Mouse (Mus musculus): Measurements from ENCODE around the gene Ralbp1. TPM values are rescaled to one million over a fixed set of nuclear protein-coding genes. Genes with fewer than 3 reads are reported as not detected.
A peak's percentile ranks its signal among the peaks of the same experiment; 100 is the strongest.

The Ralbp1 gene
- total RNA-seq (2021): 10 to 100 TPM; 53.1 to 57.8 TPM

GRCm38 (mm10) chr17:65885697-65886529 is at the start of gene Ralbp1:
Gene Ralbp1, minus strand, starts transcription at chr17:65885798.
- peak; percentile 49 to 55 for DNase-seq (ENCODE audit: low spot score in 2 of 2)
- intact Hi-C loops (cut with DNase I): loop anchor here (1.0 kb wide), 1 partner anchor 64 kb away; no protein-coding TSS in a partner anchor

DNA sequence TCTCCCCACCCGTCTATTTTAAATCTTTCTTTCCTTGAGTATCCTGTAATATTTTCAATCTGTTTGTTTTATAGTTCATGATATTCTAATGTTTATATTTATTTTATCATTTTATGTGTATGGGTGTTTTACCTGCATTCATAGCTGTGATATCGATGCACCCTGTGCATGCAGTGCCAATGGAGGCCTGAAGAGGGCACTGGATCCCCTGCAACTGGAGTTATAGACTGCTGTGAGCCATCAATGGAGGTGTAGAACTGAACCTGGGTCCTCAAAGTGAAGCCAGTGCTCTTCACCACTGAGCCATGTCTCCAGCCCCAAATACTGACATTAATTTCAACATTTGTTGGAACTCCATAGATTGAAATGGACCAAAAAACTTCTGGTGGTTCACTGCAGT is 48.1 kb upstream of the Ralbp1 start:
- DNase-seq (ENCODE audit: low spot score in 2 of 2): no peak
- intact Hi-C loops (cut with DNase I): no loop called here

- no peak for DNase-seq (ENCODE audit: low spot score in 2 of 2)
- intact Hi-C loops (cut with DNase I): no loop called here
Measured at GRCm38 (mm10) chr17:65931525-65931924, 45.9 kb upstream of the Ralbp1 start.

GRCm38 (mm10) chr17:65930960-65931359 is 45.4 kb upstream of the Ralbp1 start:
- intact Hi-C loops (cut with DNase I): no loop called here
- DNase-seq (ENCODE audit: low spot score in 2 of 2): peak; percentile 65 to 94

GRCm38 (mm10) chr17:65930158-65930826 is 44.7 kb upstream of the Ralbp1 start:
- no peak for DNase-seq (ENCODE audit: low spot score in 2 of 2)
- intact Hi-C loops (cut with DNase I): no loop called here

GRCm38 (mm10) chr17:65929319-65929978 is 43.9 kb upstream of the Ralbp1 start:
- no peak for DNase-seq (ENCODE audit: low spot score in 2 of 2)
- intact Hi-C loops (cut with DNase I): no loop called here

DNA sequence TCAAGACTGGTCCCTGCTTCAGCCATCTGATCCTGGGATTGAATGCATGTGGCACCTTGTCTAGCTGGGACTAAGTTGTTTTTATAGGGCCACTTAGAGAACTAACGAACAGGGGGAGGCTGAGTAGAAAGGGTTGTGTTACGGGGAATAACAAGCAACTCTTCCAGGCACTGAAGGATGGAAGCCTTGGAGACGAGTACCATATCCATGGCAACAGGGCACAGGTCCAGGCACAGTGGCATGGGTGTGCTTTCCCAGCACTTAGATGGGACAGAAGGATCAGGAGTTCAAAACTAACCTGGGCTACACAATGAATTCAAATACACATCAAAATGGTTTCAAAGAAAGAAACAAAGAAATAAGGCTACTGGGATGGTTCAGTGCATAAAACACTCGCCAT is 41.5 kb upstream of the Ralbp1 start:
- peak in 1 of 2 experiments; percentile 47 for DNase-seq (ENCODE audit: low spot score in 2 of 2)
- intact Hi-C loops (cut with DNase I): no loop called here

- no peak for DNase-seq (ENCODE audit: low spot score in 2 of 2)
- intact Hi-C loops (cut with DNase I): no loop called here
Measured at GRCm38 (mm10) chr17:65924218-65924617, 38.6 kb upstream of the Ralbp1 start.

DNA sequence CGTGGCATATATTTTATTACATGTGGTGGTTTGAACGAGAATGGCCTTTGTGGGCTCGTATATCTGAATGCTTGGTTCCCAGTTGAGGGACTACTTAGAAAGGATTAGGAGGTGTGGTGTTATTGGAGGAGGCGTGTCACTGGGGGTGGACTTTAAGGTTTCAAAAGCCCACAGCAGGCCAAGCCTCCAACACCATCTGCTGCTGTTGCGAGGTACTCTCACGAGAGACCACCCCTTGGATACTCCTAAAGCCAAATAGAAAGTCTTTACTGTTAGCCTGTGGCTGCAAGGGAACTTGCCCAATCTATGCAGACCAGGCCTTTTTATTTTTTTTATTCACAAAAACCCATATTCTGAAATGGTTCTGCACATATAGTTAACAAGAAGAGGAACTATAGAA is 36.4 kb upstream of the Ralbp1 start:
- DNase-seq (ENCODE audit: low spot score in 2 of 2): no peak
- intact Hi-C loops (cut with DNase I): no loop called here

DNA sequence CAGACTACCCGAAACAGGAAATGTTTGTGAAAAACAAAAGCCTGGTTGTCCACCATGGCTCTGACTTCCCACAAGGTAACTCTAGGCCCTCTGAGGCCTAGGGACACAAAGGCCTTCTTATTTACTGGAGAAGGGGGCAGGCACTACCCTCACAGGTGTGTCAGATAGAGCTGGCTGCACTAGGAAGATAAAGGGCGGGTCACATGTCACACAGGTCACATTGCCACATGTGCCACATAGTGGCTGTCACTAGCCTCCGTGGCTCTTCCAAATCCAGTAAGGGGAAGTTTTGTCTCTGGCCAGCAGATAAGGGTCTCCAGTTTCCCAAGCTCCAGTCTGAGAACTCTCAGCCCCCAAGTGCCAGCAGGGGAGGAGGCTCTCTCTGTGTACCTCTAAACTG is 33.6 kb upstream of the Ralbp1 start:
- DNase-seq (ENCODE audit: low spot score in 2 of 2): no peak
- intact Hi-C loops (cut with DNase I): no loop called here

GRCm38 (mm10) chr17:65916135-65916668 is 30.6 kb upstream of the Ralbp1 start:
- intact Hi-C loops (cut with DNase I): no loop called here
- DNase-seq (ENCODE audit: low spot score in 2 of 2): peak; percentile 73 to 76

DNA sequence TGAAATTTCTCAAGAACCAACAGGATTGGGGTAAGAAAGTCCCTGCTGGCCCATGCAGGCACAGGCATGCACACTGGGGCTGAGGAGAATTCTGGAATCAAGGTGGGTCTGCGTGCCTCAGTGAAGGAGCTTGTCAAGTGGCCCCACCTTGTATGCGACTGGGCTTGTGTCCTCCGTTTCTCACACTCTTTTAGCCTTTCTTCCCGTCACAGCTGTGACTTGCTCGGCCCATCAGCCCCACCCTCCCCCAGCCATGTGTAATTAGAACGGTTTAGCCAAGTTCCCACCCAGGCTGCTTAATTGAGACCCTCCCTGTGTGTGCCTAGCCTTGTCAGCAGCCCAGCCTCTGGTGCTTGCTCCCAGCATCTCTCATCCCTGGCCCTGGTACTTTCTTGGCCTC is 28.5 kb upstream of the Ralbp1 start:
- intact Hi-C loops (cut with DNase I): no loop called here
- DNase-seq (ENCODE audit: low spot score in 2 of 2): no peak

- intact Hi-C loops (cut with DNase I): no loop called here
Measured at GRCm38 (mm10) chr17:65912202-65912601, 26.6 kb upstream of the Ralbp1 start.

DNA sequence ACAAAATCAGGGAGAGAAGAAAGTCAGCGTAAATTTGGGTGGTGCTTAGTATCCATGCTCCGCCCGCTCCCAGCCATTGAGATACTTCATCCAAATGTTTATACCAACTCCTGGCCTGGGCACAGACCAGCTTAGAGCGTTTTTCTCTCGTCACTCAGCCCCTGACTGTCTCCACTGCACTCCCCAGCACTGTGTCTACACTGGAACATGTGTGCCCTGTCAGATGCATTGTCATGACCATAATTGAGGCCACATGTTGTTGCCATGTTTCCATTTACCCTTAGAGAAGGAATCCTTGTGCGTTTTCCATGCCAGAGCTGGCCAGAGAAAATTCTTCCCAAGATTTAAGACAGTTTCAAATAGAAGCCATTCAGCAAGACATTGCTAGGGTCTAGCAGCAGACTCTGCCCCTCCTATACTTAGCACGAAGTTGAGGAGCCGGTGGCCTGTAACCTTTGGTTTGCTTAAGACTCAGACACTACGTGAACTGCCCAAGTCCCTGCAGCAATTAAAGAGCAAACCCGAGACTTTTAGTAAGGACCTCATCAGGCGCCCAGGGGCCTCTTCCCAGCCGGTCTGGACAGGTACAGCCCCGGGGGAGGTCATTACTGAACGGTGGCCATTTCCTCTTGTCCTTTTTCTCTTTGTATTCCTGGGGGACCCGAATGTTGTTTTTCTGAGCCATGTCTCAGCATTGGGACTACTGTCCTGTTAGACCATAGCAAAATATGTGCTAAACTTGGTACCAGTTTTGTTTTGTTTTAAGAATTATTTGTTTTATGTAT is 25.9 kb upstream of the Ralbp1 start:
- intact Hi-C loops (cut with DNase I): no loop called here
- DNase-seq (ENCODE audit: low spot score in 2 of 2): no peak

More at GRCm38 (mm10) chr17:65912202-65912601, 26.6 kb upstream of the Ralbp1 start:
- no peak for DNase-seq (ENCODE audit: low spot score in 2 of 2)

DNA sequence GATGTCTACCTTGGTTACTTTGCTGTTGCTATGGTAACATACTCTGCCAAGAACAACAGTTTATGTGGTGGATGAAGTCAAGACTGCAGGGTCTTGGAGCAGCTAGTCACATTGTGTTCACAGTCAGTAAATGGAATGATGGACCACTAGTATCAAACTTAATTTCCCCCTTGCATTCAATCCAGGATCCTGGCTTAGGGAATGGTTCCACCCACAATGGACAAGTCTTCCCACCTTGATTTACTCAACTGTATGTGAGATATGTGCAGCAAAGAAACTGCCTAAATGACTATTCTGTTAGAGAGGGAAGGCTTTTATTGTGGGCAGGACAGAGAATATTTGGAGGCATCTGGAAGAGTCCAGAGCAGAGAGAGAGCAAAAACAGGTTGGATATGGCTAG is 22.7 kb upstream of the Ralbp1 start:
- intact Hi-C loops (cut with DNase I): no loop called here
- DNase-seq (ENCODE audit: low spot score in 2 of 2): no peak

GRCm38 (mm10) chr17:65906895-65907401 is 21.4 kb upstream of the Ralbp1 start:
- intact Hi-C loops (cut with DNase I): no loop called here
- no peak for DNase-seq (ENCODE audit: low spot score in 2 of 2)

DNA sequence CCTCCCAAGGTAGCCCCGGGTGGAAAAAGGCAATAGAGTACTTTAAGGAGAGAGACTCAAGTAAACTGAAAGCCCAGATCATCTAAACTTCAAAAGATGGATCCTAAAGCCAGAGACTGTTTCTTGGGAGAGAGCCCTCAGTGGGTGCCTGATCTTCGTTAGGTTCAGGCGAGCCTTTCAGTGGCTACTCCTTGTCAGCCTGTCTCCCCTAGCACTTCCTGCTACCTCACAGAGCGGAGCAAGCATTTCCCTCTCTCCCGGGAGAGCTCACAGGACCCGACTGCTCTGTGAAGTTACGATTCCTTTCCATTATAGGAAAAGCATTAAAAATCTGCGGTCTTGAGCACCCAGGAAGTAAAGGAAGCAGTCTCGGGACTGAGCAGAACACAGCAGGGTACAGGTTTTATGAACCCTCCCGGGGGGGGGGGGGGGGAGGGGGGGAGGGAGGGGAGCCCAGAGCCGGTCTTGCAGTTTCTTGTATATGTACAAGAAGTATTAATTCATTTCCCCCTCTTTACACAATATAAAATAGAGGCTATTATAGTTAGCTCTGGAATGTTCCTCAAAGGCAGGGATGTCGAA is 20.8 kb upstream of the Ralbp1 start:
- intact Hi-C loops (cut with DNase I): no loop called here

GRCm38 (mm10) chr17:65905241-65905640 is 19.6 kb upstream of the Ralbp1 start:
- no peak for DNase-seq (ENCODE audit: low spot score in 2 of 2)
- intact Hi-C loops (cut with DNase I): no loop called here

More for the DNA sequence above, 20.8 kb upstream of the Ralbp1 start:
- DNase-seq (ENCODE audit: low spot score in 2 of 2): no peak

- intact Hi-C loops (cut with DNase I): no loop called here
- peak in 1 of 2 experiments; percentile 87 for DNase-seq (ENCODE audit: low spot score in 2 of 2)
Measured at GRCm38 (mm10) chr17:65903826-65904225, 18.2 kb upstream of the Ralbp1 start.

All from left cerebral cortex, postnatal 25 days (tissue).